ENCODE assay signal across 8 mouse cellular contexts in the genomic region with DNA sequence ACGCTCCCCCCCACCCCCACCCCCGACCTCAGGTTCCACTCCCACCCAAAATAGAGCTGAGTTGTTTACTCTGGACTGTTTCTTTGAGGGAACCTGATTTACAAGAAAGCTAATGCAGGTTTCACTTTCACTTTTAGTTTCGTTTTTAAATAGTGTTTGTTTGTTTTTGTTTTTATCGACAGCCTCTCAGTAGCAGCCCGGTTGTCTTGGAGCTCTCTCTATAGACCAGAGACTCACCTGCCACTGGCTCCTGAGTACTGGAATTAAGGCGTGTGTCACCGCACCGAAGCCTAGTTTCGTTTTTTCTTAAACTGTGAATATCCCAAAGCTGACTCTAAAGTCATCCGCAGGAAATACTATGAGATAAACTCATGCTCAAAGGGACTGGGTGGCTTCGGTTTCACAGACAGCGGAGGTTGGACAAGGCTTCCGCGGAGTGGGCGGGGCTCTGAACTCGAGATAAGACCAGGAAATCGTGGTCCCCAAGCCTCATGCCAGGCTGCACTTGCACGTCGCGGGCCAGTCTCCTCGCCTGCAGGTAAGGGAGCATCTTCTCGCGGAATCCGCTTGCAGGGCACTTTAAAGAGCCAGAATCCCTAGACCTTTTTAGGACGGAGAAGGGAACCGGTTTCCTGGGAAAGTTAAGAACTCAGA. TPM values are rescaled to one million over a fixed set of nuclear protein-coding genes. Genes with fewer than 3 reads are reported as not detected.
A peak's percentile ranks its signal among the peaks of the same experiment; 100 is the strongest.
DNase-seq lines count a peak whose midpoint lies in the region; ATAC-seq lines count a peak whose summit lies in the region.

A gene (minus strand): TSS at position 422 of the 654 bp plus-strand sequence.
A gene (plus strand): TSS at position 487 of the 654 bp plus-strand sequence.

- peak within 1 kb of the TSS; percentile 52 for H3K9ac ChIP-seq in forebrain, embryonic 16.5 days (replicated peaks; ENCODE audit: low read depth, low read length)

- H3K79me2 ChIP-seq in macrophage (ENCODE audit: inconsistent target) = peaks cover 58% of the 10 kb centered on the region

- DNase-seq in MEL-GATA-1-ER (ENCODE audit: extremely low read depth, low read depth) = peak; percentile 100
- DNase-seq in cerebellum, adult 11-12 months = peak; percentile 44
- peak; percentile 30 for DNase-seq in left cerebral cortex, adult 11 months (ENCODE audit: low spot score)
- DNase-seq in retina, postnatal 1 day = peak; percentile 72
- peak; percentile 43 for DNase-seq in urinary bladder, adult 2 months (ENCODE audit: low spot score)

- H3K36me3 ChIP-seq in forebrain, embryonic 16.5 days (ENCODE audit: control insufficient read depth, insufficient read depth) = no peaks in the 10 kb centered on the region
- no peaks in the 10 kb centered on the region for H3K36me3 ChIP-seq in macrophage (ENCODE audit: inconsistent target)

- H3K27me3 ChIP-seq in forebrain, embryonic 16.5 days (replicated peaks; ENCODE audit: control insufficient read depth, insufficient read depth, low read length) = no peaks in the 10 kb centered on the region

- peaks cover 19% of the 10 kb centered on the region for H3K4me1 ChIP-seq in forebrain, embryonic 16.5 days (replicated peaks; ENCODE audit: control insufficient read depth, insufficient read depth, low read length)

- peak within 1 kb of the TSS; percentile 49 for H3K4me3 ChIP-seq in forebrain, embryonic 16.5 days (replicated peaks; ENCODE audit: low read length)
- peak within 1 kb of the TSS; percentile 84 for H3K4me3 ChIP-seq in macrophage (ENCODE audit: inconsistent target)

- H3K4me2 ChIP-seq in forebrain, embryonic 16.5 days (ENCODE audit: low read length) = peak within 1 kb of the TSS; percentile 93

- ATAC-seq in forebrain, embryonic 16.5 days = peak; percentile 47; the same call in 1 of the 2 replicates
- ATAC-seq in hematopoietic stem cell, adult 5-6 weeks (replicated peaks in 1 of 2; ENCODE audit: insufficient read depth in 1 of 2, low FRiP score in 2 of 2, low TSS enrichment in 1 of 2, low read depth in 1 of 2, poor library complexity in 2 of 2, severe bottlenecking in 2 of 2) = peak; percentile 89 to 94

- WGBS in forebrain, embryonic 16.5 days = 4% methylated on average over 26 of the region's 26 CpGs
- WGBS in macrophage (ENCODE audit: missing documents) = 0% methylated on average over 25 of the region's 26 CpGs

- no peak within 1 kb of the TSS for H3K27ac ChIP-seq in forebrain, embryonic 16.5 days (ENCODE audit: low read length)
- H3K27ac ChIP-seq in macrophage = peak within 1 kb of the TSS; percentile 93

- no peaks in the 10 kb centered on the region for H3K9me3 ChIP-seq in forebrain, embryonic 16.5 days (ENCODE audit: control insufficient read depth, low read length)

RNA-seq across cellular contexts. Expression of the first gene that starts in this region (rescaled TPM):
- 101 and 111 TPM in 2 replicates for polyA plus RNA-seq in forebrain, embryonic 16.5 days (2015; fragmentation: Nextera tagmentation; extraction: Ambion mirVana)
- total RNA-seq in hematopoietic stem cell, adult 5-6 weeks (2017) = 156 and 165 TPM in 2 replicates
- total RNA-seq in macrophage (2018; cell fraction: chromatin; rRNA removed) = 100 to 1,000 TPM; 439 to 902 (median 658) TPM
- total RNA-seq in macrophage (2018; cell fraction: cytosol; rRNA removed) = 100 to 1,000 TPM in 4 of 26 experiments, 10 to 100 TPM in 22; 64.2 to 119 (median 78.6) TPM
- 100 to 1,000 TPM; 254 to 825 (median 609) TPM for total RNA-seq in macrophage (2018; cell fraction: nucleus; rRNA removed)
- 65.1 to 163 TPM (median 83.5 TPM) in 3 replicates for polyA plus RNA-seq in macrophage (2018)
- polyA plus RNA-seq in urinary bladder, adult 2 months (2012; rRNA removed) = 88.9 and 108 TPM in 2 replicates

RNA-seq across cellular contexts. Expression of the second gene that starts in this region (rescaled TPM):
- 1.1 and 1.3 TPM in 2 replicates for polyA plus RNA-seq in forebrain, embryonic 16.5 days (2015; fragmentation: Nextera tagmentation; extraction: Ambion mirVana)
- total RNA-seq in hematopoietic stem cell, adult 5-6 weeks (2017) = 22.1 and 22.7 TPM in 2 replicates
- 1,000 to 10,000 TPM in 3 of 26 experiments, 100 to 1,000 TPM in 23; 158 to 1,981 (median 629) TPM for total RNA-seq in macrophage (2018; cell fraction: chromatin; rRNA removed)
- total RNA-seq in macrophage (2018; cell fraction: cytosol; rRNA removed) = 100 to 1,000 TPM in 25 of 26 experiments, 10 to 100 TPM in 1; 97.2 to 934 (median 465) TPM
- total RNA-seq in macrophage (2018; cell fraction: nucleus; rRNA removed) = 1,000 to 10,000 TPM in 15 of 26 experiments, 100 to 1,000 TPM in 10, 10 to 100 TPM in 1; 92.6 to 1,827 (median 1,161) TPM
- polyA plus RNA-seq in macrophage (2018) = 44.6 to 125 TPM (median 104 TPM) in 3 replicates
- polyA plus RNA-seq in urinary bladder, adult 2 months (2012; rRNA removed) = 4.3 and 6.8 TPM in 2 replicates

Comparison
In these comparisons a context has a peak if more than half of its experiments do, and no peak if none do; other contexts are left out.
1. DNase-seq: peak in every context shown above with its lines; median percentile 100 in MEL-GATA-1-ER; 72 in retina, postnatal 1 day; 44 in cerebellum, adult 11-12 months; 43 in urinary bladder, adult 2 months; 30 in left cerebral cortex, adult 11 months.